Comparison of ENCODE assay signal across 21 mouse cellular contexts in the genomic region with DNA sequence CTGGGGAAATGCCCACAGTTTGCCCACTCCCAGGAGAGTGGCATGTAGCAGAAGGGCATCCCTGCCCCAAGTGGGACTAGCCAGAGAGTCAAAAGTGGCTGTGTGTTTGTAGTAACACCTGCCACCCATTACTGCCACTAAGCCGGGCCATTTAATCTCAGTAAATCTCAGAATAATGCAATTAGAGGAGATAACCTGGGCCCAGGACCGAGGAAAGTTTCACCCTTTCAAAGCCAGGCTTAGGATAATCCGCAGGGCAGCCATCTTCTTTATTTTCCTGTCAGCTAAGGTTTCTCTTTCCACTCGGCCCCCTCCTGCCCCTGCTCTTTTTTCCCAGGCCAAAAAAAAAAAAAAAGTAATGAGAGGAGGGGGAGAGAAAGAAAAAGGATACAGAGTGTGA.
DNase-seq lines count a peak whose midpoint lies in the region; ATAC-seq lines count a peak whose summit lies in the region.
"Had no signal": no experiment of that assay in that cellular context is flagged by ENCODE, and none has a peak within 500 bp of the region (broad histone marks: within the 10 kb centered on the region; RNA-seq: fewer than 3 reads in every experiment).

No protein-coding gene starts in this region.

- no peak overlapping the region for H3K4me3 ChIP-seq in embryonic facial prominence, embryonic 10.5 days
- no peak overlapping the region for H3K4me3 ChIP-seq in embryonic facial prominence, embryonic 14.5 days (ENCODE audit: low read depth, low read length)
- H3K4me3 ChIP-seq in forebrain, embryonic 11.5 days (ENCODE audit: low read depth, low read length): no peak overlapping the region

- intact Hi-C loops in left cerebral cortex, postnatal 25 days (cut with DNase I): no loop called here

- H3K9ac ChIP-seq in embryonic facial prominence, embryonic 14.5 days (ENCODE audit: low read depth, low read length): no peak overlapping the region
- H3K9ac ChIP-seq in forebrain, embryonic 11.5 days (ENCODE audit: low read length): no peak overlapping the region

- H3K4me2 ChIP-seq in embryonic facial prominence, embryonic 14.5 days (ENCODE audit: low read depth, low read length): no peak overlapping the region
- no peak overlapping the region for H3K4me2 ChIP-seq in forebrain, embryonic 11.5 days (ENCODE audit: low read depth, low read length, severe bottlenecking)

- H3K4me1 ChIP-seq in embryonic facial prominence, embryonic 10.5 days: peaks cover 62% of the 10 kb centered on the region
- peaks cover 9% of the 10 kb centered on the region; the same call in 1 of the 2 replicates for H3K4me1 ChIP-seq in embryonic facial prominence, embryonic 14.5 days (ENCODE audit: control insufficient read depth, insufficient read depth, low read length)
- H3K4me1 ChIP-seq in forebrain, embryonic 11.5 days (replicated peaks; ENCODE audit: control insufficient read depth, insufficient read depth, low read length): no peaks in the 10 kb centered on the region

- ATAC-seq in embryonic facial prominence, embryonic 14.5 days (ENCODE audit: low read depth): peak; percentile 37; the same call in 1 of the 2 replicates
- ATAC-seq in forebrain, embryonic 11.5 days (replicated peaks; ENCODE audit: low FRiP score): no peak
- ATAC-seq: activated CD4-positive, CD25-positive, alpha-beta regulatory T cell, adult 4 months; CD4-positive, CD25-positive, alpha-beta regulatory T cell, adult 4 months; Patski had no signal

- peak; percentile 73 for DNase-seq in retina, postnatal 1 day
- DNase-seq in retina, embryonic 14.5 days (ENCODE audit: low spot score): no peak
- no peak for DNase-seq in embryonic facial prominence, embryonic 10.5 days (ENCODE audit: low spot score)
- DNase-seq in embryonic facial prominence, embryonic 14.5 days (ENCODE audit: low spot score): no peak
- peak; percentile 66 for DNase-seq in retina, postnatal 7 days (ENCODE audit: low read depth, low spot score)
- DNase-seq in left cerebral cortex, postnatal 25 days (ENCODE audit: low spot score in 2 of 2): no peak
- no peak for DNase-seq in ovary, postnatal 14 days (ENCODE audit: low spot score)
- no peak for DNase-seq in forebrain, embryonic 11.5 days (ENCODE audit: low spot score)
- DNase-seq: adrenal gland, adult 2 months; adrenal gland, adult 8-10 months; adrenal gland, postnatal 10 days; adrenal gland, postnatal 14 days; adrenal gland, postnatal 25 days; adrenal gland, postnatal 36 days; B cell, adult 2 months; cerebellum, adult 11 months; cerebellum, adult 11-12 months had no signal

- peaks cover 22% of the 10 kb centered on the region for H3K27me3 ChIP-seq in embryonic facial prominence, embryonic 10.5 days (replicated peaks; ENCODE audit: low read depth, poor library complexity, severe bottlenecking)
- no peaks in the 10 kb centered on the region; the same call in 1 of the 2 replicates for H3K27me3 ChIP-seq in embryonic facial prominence, embryonic 14.5 days (replicated peaks; ENCODE audit: control insufficient read depth, insufficient read depth, low read length)
- no peaks in the 10 kb centered on the region for H3K27me3 ChIP-seq in forebrain, embryonic 11.5 days (ENCODE audit: control insufficient read depth, insufficient read depth, low read length)
- H3K27me3 ChIP-seq: Patski had no signal

- H3K9me3 ChIP-seq in embryonic facial prominence, embryonic 10.5 days: no peaks in the 10 kb centered on the region
- no peaks in the 10 kb centered on the region for H3K9me3 ChIP-seq in embryonic facial prominence, embryonic 14.5 days (ENCODE audit: control insufficient read depth, low read length)
- H3K9me3 ChIP-seq in forebrain, embryonic 11.5 days (ENCODE audit: control insufficient read depth, low read length): no peaks in the 10 kb centered on the region

- 31% methylated on average over 4 of the region's 4 CpGs for WGBS in embryonic facial prominence, embryonic 10.5 days
- 23% methylated on average over 4 of the region's 4 CpGs for WGBS in embryonic facial prominence, embryonic 14.5 days
- 5% methylated on average over 4 of the region's 4 CpGs for WGBS in forebrain, embryonic 11.5 days

- no peaks in the 10 kb centered on the region for H3K36me3 ChIP-seq in embryonic facial prominence, embryonic 10.5 days (replicated peaks)
- no peaks in the 10 kb centered on the region for H3K36me3 ChIP-seq in embryonic facial prominence, embryonic 14.5 days (ENCODE audit: control insufficient read depth, insufficient read depth, low read length)
- H3K36me3 ChIP-seq in forebrain, embryonic 11.5 days (ENCODE audit: control insufficient read depth, insufficient read depth, low read length): no peaks in the 10 kb centered on the region
- H3K36me3 ChIP-seq: G1E had no signal

- 0 out of 2 replicates have a peak overlapping the region, but pooled peaks have one; percentile 4 for H3K27ac ChIP-seq in embryonic facial prominence, embryonic 10.5 days (replicated peaks)
- H3K27ac ChIP-seq in embryonic facial prominence, embryonic 14.5 days (replicated peaks; ENCODE audit: low read depth, low read length): no peak overlapping the region
- H3K27ac ChIP-seq in forebrain, embryonic 11.5 days (ENCODE audit: low read depth, low read length): no peak overlapping the region

Comparison
In these comparisons a context has a peak if more than half of its experiments do, and no peak if none do; other contexts are left out.
1. DNase-seq: peak in retina, postnatal 1 day (single experiment) and retina, postnatal 7 days (single experiment); none in retina, embryonic 14.5 days (single experiment), embryonic facial prominence, embryonic 10.5 days (single experiment), embryonic facial prominence, embryonic 14.5 days (single experiment), left cerebral cortex, postnatal 25 days (0 of 2), ovary, postnatal 14 days (single experiment) and forebrain, embryonic 11.5 days (single experiment).